Mouse (Mus musculus) spleen, adult 18-20 months (tissue): ENCODE measurements around the gene Noct.

Experiments used
- DNase-seq, 2 experiments: peaks; one replicate each; pipeline ENCODE4 v3.0.0; 2022; ENCODE audit warnings: mixed read lengths in 2 of 2

Noct gene

DNA sequence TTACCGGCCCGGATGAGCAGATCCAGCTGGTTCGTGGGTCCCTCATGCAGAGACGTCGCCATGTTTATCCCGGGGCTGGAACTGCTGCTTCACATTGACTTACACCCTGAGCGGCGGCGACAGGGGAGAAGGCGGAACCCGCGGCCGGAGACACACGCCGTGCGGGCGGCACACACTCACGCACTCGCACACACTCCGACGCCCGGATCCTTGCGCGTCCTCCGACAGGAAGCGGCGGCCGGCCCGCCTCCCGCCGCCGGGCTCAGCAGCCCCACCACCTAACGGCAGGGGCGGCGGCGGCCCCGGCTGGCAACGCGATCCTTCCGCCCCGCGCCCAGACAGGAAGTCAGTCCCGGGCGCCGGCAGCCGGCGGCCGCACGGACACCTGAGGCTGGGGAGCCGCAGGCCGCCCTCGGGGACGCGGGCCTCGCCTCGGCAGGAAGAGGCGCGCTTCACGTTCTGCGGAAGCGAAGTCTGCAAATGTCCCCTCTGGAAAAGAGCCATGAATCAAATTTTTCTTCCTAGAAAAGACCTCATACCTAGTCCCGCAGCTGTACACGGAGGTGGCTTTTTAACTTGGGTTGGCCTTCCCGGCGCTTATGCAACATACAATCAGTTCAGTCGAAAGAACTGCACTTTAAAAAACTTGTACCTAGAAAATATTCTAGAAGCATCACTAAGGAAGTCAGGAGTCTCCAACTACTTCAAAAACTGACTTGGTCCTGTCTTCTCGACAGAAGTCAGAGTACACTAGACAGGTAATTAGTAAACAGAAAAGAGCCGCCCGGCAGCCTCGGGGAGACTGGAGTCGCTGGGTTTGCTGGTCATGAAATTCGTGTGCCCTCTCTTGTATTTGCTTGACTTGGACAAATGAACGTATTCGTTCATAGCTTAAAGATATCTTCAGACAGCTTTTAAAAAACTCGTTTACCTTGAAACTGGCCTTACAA lies 53.2 kb downstream of the Noct start:
- DNase-seq = peak; percentile 76 to 79

- DNase-seq = no peak
Measured at GRCm38 (mm10) chr3:51278433-51278832, 54.2 kb downstream of the Noct start.

- no peak for DNase-seq
Measured at GRCm38 (mm10) chr3:51281727-51282126, 57.5 kb downstream of the Noct start.

DNA sequence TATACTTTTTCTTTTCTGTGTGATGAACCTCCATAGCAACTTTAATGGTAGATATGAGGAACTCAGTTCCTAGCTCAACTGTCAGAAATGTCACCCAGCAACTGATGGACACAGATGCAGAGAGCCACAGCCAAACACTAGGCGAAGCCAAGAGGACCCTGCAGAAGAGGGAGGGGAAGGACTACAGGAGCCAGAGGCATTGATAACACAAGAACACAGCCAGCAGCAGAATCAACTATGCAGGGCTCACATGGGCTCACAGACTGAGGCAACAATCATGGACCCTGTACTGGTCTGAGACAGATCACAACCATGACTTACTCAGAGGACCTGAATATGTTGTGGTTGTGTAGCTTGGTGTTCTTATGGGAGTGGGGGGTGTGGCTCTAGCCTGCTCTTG lies 60.1 kb downstream of the Noct start:
- DNase-seq = no peak

DNA sequence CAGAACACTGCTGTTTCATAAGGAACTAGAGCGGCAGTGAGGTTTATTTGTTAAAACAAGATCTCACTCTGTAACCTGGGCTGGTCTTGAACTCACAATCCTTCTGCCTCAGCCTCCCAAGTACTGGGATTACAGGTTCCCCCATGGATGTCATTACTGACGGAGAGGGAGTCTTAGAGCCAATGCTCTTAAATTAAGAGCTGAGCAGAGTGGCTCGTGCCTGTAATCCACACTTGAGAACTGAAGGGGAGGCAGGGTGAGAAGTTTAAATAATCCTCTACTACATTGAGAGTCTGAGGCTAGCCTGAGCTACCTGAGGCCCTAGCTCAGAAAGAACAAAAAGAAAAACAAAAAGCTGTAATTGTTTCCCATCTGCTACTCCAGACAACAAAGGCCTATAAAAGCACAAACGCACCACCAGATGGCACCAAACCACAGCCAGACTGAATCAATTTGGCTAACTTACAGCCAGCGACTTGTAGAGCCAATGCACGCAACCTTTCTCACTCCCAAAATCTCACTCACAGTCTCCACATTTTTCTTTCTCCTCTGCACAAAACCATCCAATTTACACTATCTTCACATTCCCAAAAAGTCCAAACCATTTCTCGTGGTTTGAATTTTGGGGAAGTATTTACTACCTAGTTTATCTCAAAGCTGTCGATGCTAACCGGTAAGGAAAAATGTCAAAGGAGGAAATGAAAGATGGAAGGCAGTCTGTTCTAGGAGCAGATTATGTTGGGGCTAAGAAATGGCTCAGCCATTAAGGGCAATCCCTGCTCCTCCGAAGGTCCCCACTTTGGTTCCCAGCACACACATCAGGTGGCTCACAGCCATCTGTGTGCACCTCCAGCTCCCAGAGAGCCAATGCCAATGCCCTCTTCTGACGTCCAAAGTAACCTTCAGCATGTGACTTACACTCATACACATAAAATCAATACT lies 64.9 kb downstream of the Noct start:
- DNase-seq = peak; percentile 58 to 81

- DNase-seq = no peak
Measured at GRCm38 (mm10) chr3:51294251-51294650, 70.0 kb downstream of the Noct start.

- DNase-seq = no peak
Measured at GRCm38 (mm10) chr3:51295225-51295624, 71.0 kb downstream of the Noct start.

DNA sequence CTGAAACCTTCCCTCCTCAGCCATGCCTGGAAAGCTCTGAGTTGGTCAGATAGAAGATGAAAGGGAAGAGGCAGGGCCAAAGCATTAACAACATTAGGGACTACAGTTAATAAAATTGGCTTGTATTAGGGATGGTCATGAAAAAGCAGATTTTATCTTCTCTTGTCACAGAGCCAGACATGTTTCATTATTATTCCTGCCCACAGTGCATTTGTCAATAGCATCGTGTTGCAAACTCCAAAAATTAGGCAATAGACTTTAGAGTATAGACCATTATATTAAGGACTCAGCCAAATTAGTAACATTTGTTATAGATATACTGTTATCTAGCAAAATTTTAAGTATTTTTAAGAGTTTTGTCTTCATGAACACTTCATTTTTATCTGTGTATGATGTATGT lies 72.5 kb downstream of the Noct start:
- no peak for DNase-seq
